Mouse (Mus musculus): ENCODE data around the gene Pdyn. TPM values are rescaled to one million over a fixed set of nuclear protein-coding genes. Genes with fewer than 3 reads are reported as not detected.

The Pdyn gene
- polyA plus RNA-seq (2011; ENCODE audit: insufficient read depth, insufficient read length, low read depth, missing spikeins): not detected in 2 replicates

GRCm38 (mm10) chr2:129699484-129700158 is at the start of gene Pdyn:
Gene Pdyn, minus strand, starts transcription at chr2:129699844.
- peaks cover 5% of the 10 kb centered on the region for H3K4me1 ChIP-seq (ENCODE audit: control insufficient read depth, insufficient read depth, low read length)
- TF ChIP-seq POLR2A (IDR thresholded peaks at IDR 0.05; ENCODE audit: insufficient read depth, low read length) (no peak), CTCF (IDR thresholded peaks at IDR 0.05; ENCODE audit: low read depth, low read length) (no peak), EP300 (IDR thresholded peaks at IDR 0.05; ENCODE audit: insufficient read depth, low read depth, low read length) (no peak)

DNA sequence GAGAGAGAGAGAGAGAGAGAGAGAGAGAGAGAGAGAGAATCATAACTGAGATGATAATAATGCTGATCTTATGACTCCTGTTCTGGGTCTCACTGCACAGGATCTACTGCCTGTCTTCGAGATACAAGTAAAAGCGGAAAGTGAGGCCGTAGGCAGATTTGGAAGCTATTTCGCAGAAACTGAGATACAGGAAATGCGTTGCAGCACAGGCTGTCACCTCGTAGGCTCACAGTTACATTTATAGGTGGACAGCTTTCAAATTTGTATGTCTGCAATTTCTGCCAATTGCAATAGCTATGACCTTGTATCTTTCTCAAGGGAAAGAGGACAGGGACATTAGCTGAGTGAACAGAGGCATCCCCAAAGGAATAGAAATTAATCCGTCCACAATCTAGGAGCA is 42.4 kb upstream of the Pdyn start:
- Histone ChIP-seq H3K27ac (ENCODE audit: insufficient read depth, low read length) (no peak overlapping the region), H3K9ac (ENCODE audit: low read depth, poor library complexity, severe bottlenecking) (no peak overlapping the region), H3K4me1 (ENCODE audit: control insufficient read depth, insufficient read depth, low read length) (no peaks in the 10 kb centered on the region), H3K9me3 (replicated peaks; ENCODE audit: control insufficient read depth, insufficient read depth, low read length, poor library complexity, severe bottlenecking) (no peaks in the 10 kb centered on the region), H3K36me3 (ENCODE audit: control insufficient read depth, insufficient read depth, low read length, poor library complexity, severe bottlenecking) (no peaks in the 10 kb centered on the region), H3K4me3 (ENCODE audit: low read depth, low read length) (no peak overlapping the region), H3K27me3 (ENCODE audit: control insufficient read depth, insufficient read depth, low read length, poor library complexity, severe bottlenecking) (no peaks in the 10 kb centered on the region)
- TF ChIP-seq CTCF (IDR thresholded peaks at IDR 0.05; ENCODE audit: low read depth, low read length) (no peak), EP300 (IDR thresholded peaks at IDR 0.05; ENCODE audit: insufficient read depth, low read depth, low read length) (no peak), POLR2A (IDR thresholded peaks at IDR 0.05; ENCODE audit: insufficient read depth, low read length) (no peak)

More at GRCm38 (mm10) chr2:129699484-129700158, at the start of gene Pdyn:
- H3K36me3 ChIP-seq (ENCODE audit: control insufficient read depth, insufficient read depth, low read length, poor library complexity, severe bottlenecking): no peaks in the 10 kb centered on the region
- no peak within 1 kb of the TSS for H3K9ac ChIP-seq (ENCODE audit: low read depth, poor library complexity, severe bottlenecking)
- no peaks in the 10 kb centered on the region for H3K9me3 ChIP-seq (replicated peaks; ENCODE audit: control insufficient read depth, insufficient read depth, low read length, poor library complexity, severe bottlenecking)
- no peak within 1 kb of the TSS for H3K27ac ChIP-seq (ENCODE audit: insufficient read depth, low read length)
- H3K27me3 ChIP-seq (ENCODE audit: control insufficient read depth, insufficient read depth, low read length, poor library complexity, severe bottlenecking): no peaks in the 10 kb centered on the region
- H3K4me3 ChIP-seq (ENCODE audit: low read depth, low read length): peak within 1 kb of the TSS; percentile 17

- Histone ChIP-seq H3K27ac (ENCODE audit: insufficient read depth, low read length) (no peak overlapping the region), H3K27me3 (ENCODE audit: control insufficient read depth, insufficient read depth, low read length, poor library complexity, severe bottlenecking) (no peaks in the 10 kb centered on the region), H3K9ac (ENCODE audit: low read depth, poor library complexity, severe bottlenecking) (no peak overlapping the region), H3K4me1 (ENCODE audit: control insufficient read depth, insufficient read depth, low read length) (no peaks in the 10 kb centered on the region), H3K36me3 (ENCODE audit: control insufficient read depth, insufficient read depth, low read length, poor library complexity, severe bottlenecking) (no peaks in the 10 kb centered on the region), H3K9me3 (replicated peaks; ENCODE audit: control insufficient read depth, insufficient read depth, low read length, poor library complexity, severe bottlenecking) (no peaks in the 10 kb centered on the region), H3K4me3 (ENCODE audit: low read depth, low read length) (no peak overlapping the region)
- TF ChIP-seq POLR2A (IDR thresholded peaks at IDR 0.05; ENCODE audit: insufficient read depth, low read length): no peak
Observed at GRCm38 (mm10) chr2:129740515-129740914, 40.9 kb upstream of the Pdyn start.

GRCm38 (mm10) chr2:129734031-129734430 is 34.4 kb upstream of the Pdyn start:
- Histone ChIP-seq H3K36me3 (ENCODE audit: control insufficient read depth, insufficient read depth, low read length, poor library complexity, severe bottlenecking) (no peaks in the 10 kb centered on the region), H3K9ac (ENCODE audit: low read depth, poor library complexity, severe bottlenecking) (no peak overlapping the region), H3K4me1 (ENCODE audit: control insufficient read depth, insufficient read depth, low read length) (no peaks in the 10 kb centered on the region), H3K27me3 (ENCODE audit: control insufficient read depth, insufficient read depth, low read length, poor library complexity, severe bottlenecking) (no peaks in the 10 kb centered on the region), H3K27ac (ENCODE audit: insufficient read depth, low read length) (no peak overlapping the region), H3K9me3 (replicated peaks; ENCODE audit: control insufficient read depth, insufficient read depth, low read length, poor library complexity, severe bottlenecking) (no peaks in the 10 kb centered on the region), H3K4me3 (ENCODE audit: low read depth, low read length) (no peak overlapping the region)
- TF ChIP-seq EP300 (IDR thresholded peaks at IDR 0.05; ENCODE audit: insufficient read depth, low read depth, low read length) (no peak), POLR2A (IDR thresholded peaks at IDR 0.05; ENCODE audit: insufficient read depth, low read length) (no peak), CTCF (IDR thresholded peaks at IDR 0.05; ENCODE audit: low read depth, low read length) (no peak)

GRCm38 (mm10) chr2:129729681-129730080 is 30.0 kb upstream of the Pdyn start:
- no peaks in the 10 kb centered on the region for H3K9me3 ChIP-seq (replicated peaks; ENCODE audit: control insufficient read depth, insufficient read depth, low read length, poor library complexity, severe bottlenecking)
- H3K36me3 ChIP-seq (ENCODE audit: control insufficient read depth, insufficient read depth, low read length, poor library complexity, severe bottlenecking): no peaks in the 10 kb centered on the region
- no peaks in the 10 kb centered on the region for H3K4me1 ChIP-seq (ENCODE audit: control insufficient read depth, insufficient read depth, low read length)
- TF ChIP-seq POLR2A (IDR thresholded peaks at IDR 0.05; ENCODE audit: insufficient read depth, low read length) (no peak), EP300 (IDR thresholded peaks at IDR 0.05; ENCODE audit: insufficient read depth, low read depth, low read length) (no peak), CTCF (IDR thresholded peaks at IDR 0.05; ENCODE audit: low read depth, low read length) (no peak)
- no peak overlapping the region for H3K4me3 ChIP-seq (ENCODE audit: low read depth, low read length)
- no peaks in the 10 kb centered on the region for H3K27me3 ChIP-seq (ENCODE audit: control insufficient read depth, insufficient read depth, low read length, poor library complexity, severe bottlenecking)
- no peak overlapping the region for H3K9ac ChIP-seq (ENCODE audit: low read depth, poor library complexity, severe bottlenecking)
- no peak overlapping the region for H3K27ac ChIP-seq (ENCODE audit: insufficient read depth, low read length)

- Histone ChIP-seq H3K4me3 (ENCODE audit: low read depth, low read length) (no peak overlapping the region), H3K27ac (ENCODE audit: insufficient read depth, low read length) (no peak overlapping the region), H3K9me3 (replicated peaks; ENCODE audit: control insufficient read depth, insufficient read depth, low read length, poor library complexity, severe bottlenecking) (no peaks in the 10 kb centered on the region), H3K36me3 (ENCODE audit: control insufficient read depth, insufficient read depth, low read length, poor library complexity, severe bottlenecking) (no peaks in the 10 kb centered on the region), H3K27me3 (ENCODE audit: control insufficient read depth, insufficient read depth, low read length, poor library complexity, severe bottlenecking) (no peaks in the 10 kb centered on the region; the same call in 1 of the 2 replicates), H3K4me1 (ENCODE audit: control insufficient read depth, insufficient read depth, low read length) (no peaks in the 10 kb centered on the region), H3K9ac (ENCODE audit: low read depth, poor library complexity, severe bottlenecking) (no peak overlapping the region)
- peak; percentile 24; the same call in 1 of the 2 replicates for TF ChIP-seq EP300 (IDR thresholded peaks at IDR 0.05; ENCODE audit: insufficient read depth, low read depth, low read length)
- no peak for TF ChIP-seq POLR2A (IDR thresholded peaks at IDR 0.05; ENCODE audit: insufficient read depth, low read length)
- TF ChIP-seq CTCF (IDR thresholded peaks at IDR 0.05; ENCODE audit: low read depth, low read length): peak; percentile 92
Observed at GRCm38 (mm10) chr2:129715671-129716070, 16.0 kb upstream of the Pdyn start.

Data from ES-Bruce4 (cell line).